Mouse (Mus musculus): ENCODE data around the gene Sat1. TPM values are rescaled to one million over a fixed set of nuclear protein-coding genes. Genes with fewer than 3 reads are reported as not detected.
A peak's percentile ranks its signal among the peaks of the same experiment; 100 is the strongest.

The Sat1 gene
- total RNA-seq (2014; fragmentation: Nextera tagmentation) (120 and 123 TPM in 2 replicates), total RNA-seq (2017) (269 and 270 TPM in 2 replicates), polyA plus RNA-seq (2012) (5.4 and 35.0 TPM in 2 replicates)

- no peaks in the 10 kb centered on the region for H3K27me3 ChIP-seq (ENCODE audit: insufficient read depth, low read length)
- ATAC-seq (ENCODE audit: extremely low read depth, insufficient number of reproducible peaks, low FRiP score, poor library complexity, severe bottlenecking) (peak; percentile 98), DNase-seq (ENCODE audit: low spot score) (peak; percentile 40)
- TF ChIP-seq POLR2AphosphoS5 (IDR thresholded peaks at IDR 0.05; ENCODE audit: insufficient replicate concordance, low read depth, low read length) = no peak
- TF ChIP-seq GATA1 (IDR thresholded peaks at IDR 0.05; ENCODE audit: borderline replicate concordance, low read length) = no peak
- no peak for TF ChIP-seq GATA2 (IDR thresholded peaks at IDR 0.05; ENCODE audit: borderline replicate concordance, low read depth, low read length)
- TF ChIP-seq TAL1 (conservative IDR thresholded peaks at IDR 0.05; ENCODE audit: low read depth, low read length) = no peak
- TF ChIP-seq CTCF (IDR thresholded peaks at IDR 0.05; ENCODE audit: low read depth, low read length) = no peak
- no peaks in the 10 kb centered on the region for H3K9me3 ChIP-seq (replicated peaks)
- H3K4me1 ChIP-seq (ENCODE audit: insufficient read depth, low read depth, low read length) = peaks cover 5% of the 10 kb centered on the region; the same call in 1 of the 2 replicates
- peak within 1 kb of the TSS; percentile 75 for H3K4me3 ChIP-seq (ENCODE audit: low read depth, low read length)
- H3K36me3 ChIP-seq (replicated peaks) = peaks cover 7% of the 10 kb centered on the region
Observed at GRCm38 (mm10) chrX:155216271-155216670, at the start of gene Sat1. Sat1 (minus strand) TSS chrX:155216449.

DNA sequence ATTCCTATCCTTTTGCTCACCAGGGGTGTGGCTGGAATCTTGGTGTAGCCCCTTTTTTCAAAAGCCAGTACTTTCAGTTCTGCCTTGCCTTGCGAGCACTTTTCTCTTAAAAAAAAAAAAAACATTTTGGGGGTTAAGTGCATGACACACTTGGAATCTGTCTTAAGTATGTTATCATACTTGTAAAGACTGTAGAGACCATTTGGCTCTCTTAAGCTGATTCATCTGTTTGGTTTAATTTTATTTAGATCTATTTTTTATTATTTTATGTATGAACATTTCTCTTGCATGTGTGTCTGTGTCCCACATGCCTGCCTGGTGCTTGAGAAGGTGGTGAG, 46.6 kb upstream of the Sat1 start:
- TF ChIP-seq GATA2 (IDR thresholded peaks at IDR 0.05; ENCODE audit: borderline replicate concordance, low read depth, low read length) (no peak), GATA1 (IDR thresholded peaks at IDR 0.05; ENCODE audit: borderline replicate concordance, low read length) (no peak), TAL1 (conservative IDR thresholded peaks at IDR 0.05; ENCODE audit: low read depth, low read length) (no peak), POLR2AphosphoS5 (IDR thresholded peaks at IDR 0.05; ENCODE audit: insufficient replicate concordance, low read depth, low read length) (no peak), CTCF (IDR thresholded peaks at IDR 0.05; ENCODE audit: low read depth, low read length) (no peak)
- Histone ChIP-seq H3K4me3 (ENCODE audit: low read depth, low read length) (peak overlapping the region; percentile 80), H3K36me3 (replicated peaks) (peaks cover 2% of the 10 kb centered on the region), H3K27me3 (ENCODE audit: insufficient read depth, low read length) (no peaks in the 10 kb centered on the region), H3K9me3 (replicated peaks) (no peaks in the 10 kb centered on the region), H3K4me1 (ENCODE audit: insufficient read depth, low read depth, low read length) (no peaks in the 10 kb centered on the region)
- no peak for ATAC-seq (ENCODE audit: extremely low read depth, insufficient number of reproducible peaks, low FRiP score, poor library complexity, severe bottlenecking)
- no peak for DNase-seq (ENCODE audit: low spot score)

GRCm38 (mm10) chrX:155262235-155262914, 46.1 kb upstream of the Sat1 start, which contains the start of gene Acot9:
Acot9 (plus strand) TSS chrX:155262443.
- Histone ChIP-seq H3K4me1 (ENCODE audit: insufficient read depth, low read depth, low read length) (no peaks in the 10 kb centered on the region), H3K36me3 (replicated peaks) (peaks cover 2% of the 10 kb centered on the region), H3K4me3 (ENCODE audit: low read depth, low read length) (peak within 1 kb of the TSS; percentile 80), H3K9me3 (replicated peaks) (no peaks in the 10 kb centered on the region), H3K27me3 (ENCODE audit: insufficient read depth, low read length) (no peaks in the 10 kb centered on the region)
- peak; percentile 98 for ATAC-seq (ENCODE audit: extremely low read depth, insufficient number of reproducible peaks, low FRiP score, poor library complexity, severe bottlenecking)
- TF ChIP-seq GATA2 (IDR thresholded peaks at IDR 0.05; ENCODE audit: borderline replicate concordance, low read depth, low read length) = no peak
- no peak for TF ChIP-seq CTCF (IDR thresholded peaks at IDR 0.05; ENCODE audit: low read depth, low read length)
- no peak for TF ChIP-seq GATA1 (IDR thresholded peaks at IDR 0.05; ENCODE audit: borderline replicate concordance, low read length)
- TF ChIP-seq TAL1 (conservative IDR thresholded peaks at IDR 0.05; ENCODE audit: low read depth, low read length) = no peak
- no peak for TF ChIP-seq POLR2AphosphoS5 (IDR thresholded peaks at IDR 0.05; ENCODE audit: insufficient replicate concordance, low read depth, low read length)
- peak; percentile 78 for DNase-seq (ENCODE audit: low spot score)

DNA sequence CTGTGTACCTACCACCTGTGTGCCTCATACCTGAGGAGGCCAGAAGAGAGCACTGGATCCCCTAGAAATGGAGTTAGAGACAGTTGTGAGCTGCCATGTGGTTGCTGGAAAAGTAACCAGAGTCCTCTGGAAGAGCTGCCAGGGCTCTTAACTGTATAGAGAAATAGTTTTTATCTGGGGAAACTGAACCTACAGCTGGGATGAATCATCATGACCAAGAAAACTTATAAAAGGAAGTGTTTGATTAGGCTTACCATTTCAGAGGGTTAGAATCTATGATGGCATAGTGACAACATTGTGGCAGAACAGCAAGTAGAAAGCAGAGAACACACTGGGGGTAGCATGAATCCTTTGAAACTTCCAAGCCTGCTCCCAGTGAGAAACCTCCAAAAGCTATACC, 40.6 kb upstream of the Sat1 start:
- Histone ChIP-seq H3K4me3 (ENCODE audit: low read depth, low read length) (no peak overlapping the region), H3K9me3 (replicated peaks) (no peaks in the 10 kb centered on the region), H3K27me3 (ENCODE audit: insufficient read depth, low read length) (no peaks in the 10 kb centered on the region), H3K36me3 (replicated peaks) (no peaks in the 10 kb centered on the region), H3K4me1 (ENCODE audit: insufficient read depth, low read depth, low read length) (no peaks in the 10 kb centered on the region)
- DNase-seq (ENCODE audit: low spot score) (no peak), ATAC-seq (ENCODE audit: extremely low read depth, insufficient number of reproducible peaks, low FRiP score, poor library complexity, severe bottlenecking) (no peak)
- no peak for TF ChIP-seq POLR2AphosphoS5 (IDR thresholded peaks at IDR 0.05; ENCODE audit: insufficient replicate concordance, low read depth, low read length)
- TF ChIP-seq TAL1 (conservative IDR thresholded peaks at IDR 0.05; ENCODE audit: low read depth, low read length) = no peak
- TF ChIP-seq CTCF (IDR thresholded peaks at IDR 0.05; ENCODE audit: low read depth, low read length) = no peak
- TF ChIP-seq GATA2 (IDR thresholded peaks at IDR 0.05; ENCODE audit: borderline replicate concordance, low read depth, low read length) = no peak
- TF ChIP-seq GATA1 (IDR thresholded peaks at IDR 0.05; ENCODE audit: borderline replicate concordance, low read length) = no peak

DNA sequence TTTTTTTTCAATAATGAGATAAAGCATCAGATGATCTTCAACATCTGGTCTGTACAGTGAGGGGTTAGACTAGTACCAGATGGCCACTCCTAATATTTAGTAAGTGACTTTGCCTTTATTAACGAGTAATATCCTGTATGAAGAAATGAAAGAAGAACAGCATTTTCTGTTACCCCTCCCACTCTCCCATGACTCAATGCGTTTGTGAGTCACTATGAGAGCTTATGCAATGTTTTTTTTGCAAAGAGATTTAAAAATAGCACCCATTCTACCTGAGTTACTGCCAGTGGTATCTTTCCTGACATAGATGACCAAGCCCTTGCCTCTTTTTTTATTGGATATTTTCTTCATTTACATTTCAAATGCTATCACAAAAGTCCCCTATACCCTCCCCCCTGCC, 2.0 kb upstream of the Sat1 start:
- Histone ChIP-seq H3K27me3 (ENCODE audit: insufficient read depth, low read length) (no peaks in the 10 kb centered on the region), H3K9me3 (replicated peaks) (no peaks in the 10 kb centered on the region), H3K4me3 (ENCODE audit: low read depth, low read length) (no peak overlapping the region), H3K4me1 (ENCODE audit: insufficient read depth, low read depth, low read length) (peaks cover 5% of the 10 kb centered on the region; the same call in 1 of the 2 replicates), H3K36me3 (replicated peaks) (peaks cover 7% of the 10 kb centered on the region)
- TF ChIP-seq GATA2 (IDR thresholded peaks at IDR 0.05; ENCODE audit: borderline replicate concordance, low read depth, low read length) = no peak
- TF ChIP-seq CTCF (IDR thresholded peaks at IDR 0.05; ENCODE audit: low read depth, low read length) = no peak
- TF ChIP-seq POLR2AphosphoS5 (IDR thresholded peaks at IDR 0.05; ENCODE audit: insufficient replicate concordance, low read depth, low read length) = no peak
- TF ChIP-seq GATA1 (IDR thresholded peaks at IDR 0.05; ENCODE audit: borderline replicate concordance, low read length) = no peak
- TF ChIP-seq TAL1 (conservative IDR thresholded peaks at IDR 0.05; ENCODE audit: low read depth, low read length) = no peak
- DNase-seq (ENCODE audit: low spot score) (no peak), ATAC-seq (ENCODE audit: extremely low read depth, insufficient number of reproducible peaks, low FRiP score, poor library complexity, severe bottlenecking) (no peak)

GRCm38 (mm10) chrX:155215501-155216248, 574 bp downstream of the Sat1 start:
- no peak for TF ChIP-seq GATA1 (IDR thresholded peaks at IDR 0.05; ENCODE audit: borderline replicate concordance, low read length)
- TF ChIP-seq GATA2 (IDR thresholded peaks at IDR 0.05; ENCODE audit: borderline replicate concordance, low read depth, low read length) = no peak
- TF ChIP-seq CTCF (IDR thresholded peaks at IDR 0.05; ENCODE audit: low read depth, low read length) = no peak
- TF ChIP-seq POLR2AphosphoS5 (IDR thresholded peaks at IDR 0.05; ENCODE audit: insufficient replicate concordance, low read depth, low read length) = no peak
- Histone ChIP-seq H3K4me3 (ENCODE audit: low read depth, low read length) (peak overlapping the region; percentile 75), H3K36me3 (replicated peaks) (peaks cover 7% of the 10 kb centered on the region), H3K4me1 (ENCODE audit: insufficient read depth, low read depth, low read length) (peaks cover 5% of the 10 kb centered on the region; the same call in 1 of the 2 replicates), H3K27me3 (ENCODE audit: insufficient read depth, low read length) (no peaks in the 10 kb centered on the region), H3K9me3 (replicated peaks) (no peaks in the 10 kb centered on the region)
- DNase-seq (ENCODE audit: low spot score) (no peak), ATAC-seq (ENCODE audit: extremely low read depth, insufficient number of reproducible peaks, low FRiP score, poor library complexity, severe bottlenecking) (peak; percentile 11; the same call in 1 of the 2 replicates)

Measured in G1E (cell line).